Mouse (Mus musculus) monocyte, adult 2 months (primary cell): Measurements from ENCODE around the gene Cfap77.

Experiments used
- DNase-seq, 2 experiments: peaks; one replicate each; pipeline ENCODE4 v3.0.0; 2022; ENCODE audit warnings: low spot score in 2 of 2, low read depth in 1 of 2

The Cfap77 gene

GRCm38 (mm10) chr2:28908389-28909153, 146.3 kb downstream of the Cfap77 start:
- no peak for DNase-seq

GRCm38 (mm10) chr2:28907691-28908388, 147.0 kb downstream of the Cfap77 start:
- no peak for DNase-seq

- DNase-seq, result no peak
Observed at GRCm38 (mm10) chr2:28905561-28905960, 149.3 kb downstream of the Cfap77 start.

- DNase-seq, result no peak
Observed at GRCm38 (mm10) chr2:28904786-28905185, 150.1 kb downstream of the Cfap77 start.

DNA sequence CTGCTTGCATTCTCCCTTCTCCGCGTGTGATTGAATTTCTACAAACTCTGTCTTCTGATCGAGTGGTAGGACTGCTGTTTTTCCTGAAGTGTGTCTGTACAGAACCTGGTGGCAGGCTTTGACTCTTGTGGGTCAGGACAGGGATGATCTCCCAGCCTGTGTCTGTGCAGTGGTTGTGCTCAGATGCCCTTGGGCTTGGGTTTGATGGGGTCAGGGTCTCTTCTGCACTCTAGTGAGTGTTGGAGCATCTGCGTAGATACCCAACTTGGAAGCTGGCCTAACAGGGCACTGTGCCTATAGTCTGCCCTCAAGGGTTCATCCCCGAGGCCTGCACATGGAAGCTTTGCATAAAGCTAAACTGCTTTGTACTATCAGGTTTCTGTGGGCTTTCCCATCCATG, 151.0 kb downstream of the Cfap77 start:
- no peak for DNase-seq

GRCm38 (mm10) chr2:28902291-28902690, 152.6 kb downstream of the Cfap77 start:
- no peak for DNase-seq

DNA sequence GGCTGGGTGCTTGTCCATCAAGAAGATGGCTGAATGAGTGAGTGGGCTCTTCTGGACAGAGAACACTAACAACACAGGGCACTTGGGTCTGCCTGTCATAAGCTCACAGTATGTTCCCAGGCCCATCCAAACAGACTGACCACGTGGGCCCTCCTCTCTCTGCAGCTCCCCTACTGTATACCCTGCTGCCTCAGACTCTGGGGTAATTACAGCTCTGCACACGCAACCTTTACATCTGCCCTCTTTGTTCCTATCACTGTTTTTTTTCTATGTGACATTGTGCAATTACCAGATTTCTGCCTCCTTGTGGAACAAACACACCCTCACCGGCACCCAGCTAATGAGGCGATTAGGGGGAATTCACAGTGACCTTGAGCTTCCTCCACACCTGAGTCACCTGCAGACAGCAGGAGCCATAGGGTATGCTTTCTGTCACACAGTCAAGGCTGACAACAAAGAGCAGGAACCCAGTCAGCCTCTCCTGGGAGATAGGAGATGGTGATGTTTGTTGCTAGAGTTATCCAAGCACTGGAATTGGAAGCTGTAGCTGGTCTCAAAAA, 157.4 kb downstream of the Cfap77 start:
- DNase-seq, result no peak

GRCm38 (mm10) chr2:28895876-28896275, 159.0 kb downstream of the Cfap77 start:
- DNase-seq, result no peak

GRCm38 (mm10) chr2:28893526-28893925, 161.3 kb downstream of the Cfap77 start:
- no peak for DNase-seq

DNA sequence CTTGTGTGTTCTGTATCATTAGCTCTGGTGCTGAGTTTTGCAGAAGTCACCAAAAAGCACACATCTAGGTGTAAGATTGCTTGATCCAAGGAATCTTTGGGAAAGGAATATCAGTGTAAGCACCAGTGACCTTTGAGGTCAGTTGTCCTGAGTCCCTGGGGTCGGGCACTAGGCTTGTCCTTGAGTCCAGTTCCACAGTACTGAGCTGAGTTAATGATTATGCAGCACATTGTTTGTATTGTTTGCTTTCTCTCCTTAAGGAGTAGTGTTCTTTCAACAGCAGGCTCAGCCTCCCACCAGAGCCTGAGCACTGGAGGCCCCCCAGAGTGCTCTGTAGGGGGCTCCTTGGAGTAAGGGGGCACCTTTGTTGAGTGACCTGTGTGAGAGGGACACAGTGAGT, 162.1 kb downstream of the Cfap77 start:
- no peak for DNase-seq

DNA sequence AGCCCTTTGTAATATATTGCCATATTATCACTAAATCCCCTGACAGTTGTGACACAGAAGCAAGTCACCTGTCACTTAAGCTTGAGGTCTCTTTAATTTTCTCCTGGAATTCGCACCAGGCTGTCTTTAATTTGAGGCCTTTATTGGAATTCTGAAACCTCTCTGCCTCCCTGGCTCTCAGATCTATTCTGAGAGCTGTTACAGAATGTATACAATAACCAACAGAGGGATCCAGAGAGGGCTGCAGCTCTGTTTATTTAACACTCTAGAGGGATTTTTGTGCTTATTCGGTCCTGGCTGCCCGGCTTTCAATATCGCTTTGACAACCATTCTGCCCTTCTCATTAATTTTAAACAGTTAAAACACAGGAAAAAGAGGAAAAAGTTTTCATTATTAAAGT, 170.0 kb downstream of the Cfap77 start:
- DNase-seq, result no peak

GRCm38 (mm10) chr2:28882826-28883485, 171.9 kb downstream of the Cfap77 start:
- no peak for DNase-seq

GRCm38 (mm10) chr2:28882047-28882446, 172.8 kb downstream of the Cfap77 start:
- no peak for DNase-seq

DNA sequence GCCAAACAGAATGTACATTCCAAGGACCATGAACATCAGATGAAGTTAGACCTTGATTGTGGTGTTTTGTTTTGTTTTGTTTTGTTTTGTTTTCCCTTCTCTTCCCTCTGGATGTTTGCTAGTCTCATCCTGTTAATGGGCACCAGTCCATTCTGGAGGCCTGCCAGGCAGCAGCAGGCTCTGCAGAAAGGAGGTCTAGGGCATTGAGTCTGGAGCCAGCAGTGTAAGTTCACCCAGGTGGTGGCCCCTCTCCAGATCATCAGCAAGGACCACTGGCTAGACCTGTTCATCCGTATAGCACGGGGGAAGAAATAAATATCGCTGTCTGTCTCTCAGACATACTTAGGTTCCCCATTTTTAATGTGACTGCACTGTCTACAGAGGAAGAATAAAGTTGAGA, 173.6 kb downstream of the Cfap77 start:
- DNase-seq, result no peak
